Mouse (Mus musculus) midbrain, postnatal 0 days (tissue): Measurements from ENCODE around the gene Hectd4. TPM values are rescaled to one million over a fixed set of nuclear protein-coding genes. Genes with fewer than 3 reads are reported as not detected.
A peak's percentile ranks its signal among the peaks of the same experiment; 100 is the strongest.
"Not testable (repeated sequence)": the region's sequence is repeated elsewhere in the genome, so short reads cannot be mapped to it uniquely, and the experiment has no call there.

Source experiments
- ATAC-seq: fragments of 200-750 bp; cut with Nextera tagmentation; 2 replicates; pipeline ENCODE4 v1.8.0; 2017; ENCODE audit warnings: moderate number of reproducible peaks, mild to moderate bottlenecking, moderate TSS enrichment, moderate library complexity; ENCODE audit not compliant: low FRiP score
- DNase-seq: peaks from one replicate; pipeline ENCODE4 v3.0.0-alpha.2; 2015; ENCODE audit warnings: low spot score
- H3K27ac ChIP-seq: fragments of 300-500 bp; sonication (generic); 2 replicates; pipeline ENCODE4 v1.5.1; 2014; ENCODE audit warnings: low read depth, mild to moderate bottlenecking, low read length, mixed read lengths
- H3K27me3 ChIP-seq: fragments of 300-500 bp; sonication (generic); 2 replicates; pipeline ENCODE4 v1.6.1; 2014; ENCODE audit warnings: low read length, control low read depth, mixed read lengths; ENCODE audit not compliant: insufficient read depth
- H3K36me3 ChIP-seq: fragments of 300-500 bp; sonication (generic); 2 replicates; pipeline ENCODE4 v1.6.1; 2014; ENCODE audit warnings: low read length, control low read depth, mixed read lengths; ENCODE audit not compliant: insufficient read depth
- H3K4me1 ChIP-seq: fragments of 300-500 bp; sonication (generic); 2 replicates; pipeline ENCODE4 v1.6.1; 2014; ENCODE audit warnings: mild to moderate bottlenecking, control low read depth, antibody characterized with exemption, low read length, mixed read lengths; ENCODE audit not compliant: insufficient read depth
- H3K4me2 ChIP-seq: fragments of 300-500 bp; sonication (generic); 2 replicates; pipeline ENCODE4 v1.6.1; 2014; ENCODE audit warnings: low read depth, mild to moderate bottlenecking, low read length, mixed read lengths; ENCODE audit not compliant: poor library complexity, severe bottlenecking
- H3K4me3 ChIP-seq: fragments of 300-500 bp; sonication (generic); 2 replicates; pipeline ENCODE4 v1.5.1; 2014; ENCODE audit warnings: low read depth, mild to moderate bottlenecking, low read length, moderate library complexity
- H3K9ac ChIP-seq: fragments of 300-500 bp; sonication (generic); replicated peaks from 2 replicates; pipeline ENCODE4 v1.6.1; 2014; ENCODE audit warnings: mild to moderate bottlenecking, low read length, moderate library complexity, mixed read lengths; ENCODE audit not compliant: poor library complexity, severe bottlenecking
- H3K9me3 ChIP-seq: fragments of 300-500 bp; sonication (generic); 2 replicates; pipeline ENCODE4 v1.6.1; 2016; ENCODE audit warnings: low read length, control low read depth
- CTCF ChIP-seq: IDR thresholded peaks from 2 replicates; pipeline ENCODE4 v1.5.1; 2016; ENCODE audit warnings: antibody characterized with exemption, mild to moderate bottlenecking
- WGBS: fragments of 180-500 bp; shearing (Covaris S2); extraction: QIAGEN DNeasy Blood & Tissue Kit; methylation state at CpG from one replicate; pipeline ENCODE4 v1.1.7; 2014; 5-methylcytosine and 5-hydroxymethylcytosine counted together
- polyA plus RNA-seq: library from polyadenylated mRNA; unstranded; fragments of >200 nt; fragmentation: Nextera tagmentation; extraction: Ambion mirVana; gene quantifications from 2 replicates; pipeline ENCODE4 v1.2.1, GENCODE M21; 2015
- total RNA-seq: library from RNA; depleted of rRNA; stranded (reverse); fragments of >200 nt; gene quantifications from 2 replicates; pipeline ENCODE4 v1.2.3, GENCODE M21; 2014

The Hectd4 gene
- total and polyA plus RNA-seq, 2 experiments from 2014 or later: 17.9 to 141 TPM

- DNase-seq (peak; percentile 65), ATAC-seq (no peak)
These were observed 18.3 kb upstream of the Hectd4 start for GRCm38 (mm10) chr5:121201739-121202138.

GRCm38 (mm10) chr5:121202467-121202866, 17.6 kb upstream of the Hectd4 start:
- Histone ChIP-seq H3K9me3 (no peaks in the 10 kb centered on the region), H3K4me1 (no peaks in the 10 kb centered on the region)
- no peak for ATAC-seq

More at GRCm38 (mm10) chr5:121201739-121202138, 18.3 kb upstream of the Hectd4 start:
- WGBS: 50% methylated on average over 3 of the region's 3 CpGs
- no peak overlapping the region for H3K27ac ChIP-seq
- no peaks in the 10 kb centered on the region for H3K4me1 ChIP-seq
- 0 out of 2 replicates have a peak, but pooled peaks cover 4% of the 10 kb centered on the region for H3K27me3 ChIP-seq
- TF ChIP-seq CTCF: peak; percentile 74
- H3K9me3 ChIP-seq: no peaks in the 10 kb centered on the region
- H3K36me3 ChIP-seq: peaks cover 9% of the 10 kb centered on the region
- H3K9ac ChIP-seq: no peak overlapping the region
- no peak overlapping the region for H3K4me3 ChIP-seq
- H3K4me2 ChIP-seq: no peak overlapping the region

GRCm38 (mm10) chr5:121204132-121205089, 15.6 kb upstream of the Hectd4 start, which contains the start of gene Rpl6:
Gene Rpl6 (plus strand): TSS chr5:121204481.
- peak; percentile 83 for ATAC-seq
- TF ChIP-seq CTCF: no peak
- peak within 1 kb of the TSS; percentile 53 for H3K4me2 ChIP-seq
- H3K9ac ChIP-seq: peak within 1 kb of the TSS; percentile 85
- H3K36me3 ChIP-seq: peaks cover 30% of the 10 kb centered on the region
- peak within 1 kb of the TSS; percentile 65 for H3K4me3 ChIP-seq
- no peaks in the 10 kb centered on the region for H3K27me3 ChIP-seq
- peak; percentile 94 for DNase-seq
- 1% methylated on average over 52 of the region's 52 CpGs for WGBS
- no peaks in the 10 kb centered on the region for H3K9me3 ChIP-seq
- H3K27ac ChIP-seq: peak within 1 kb of the TSS; percentile 86
- H3K4me1 ChIP-seq: no peaks in the 10 kb centered on the region

More at GRCm38 (mm10) chr5:121202467-121202866, 17.6 kb upstream of the Hectd4 start:
- Histone ChIP-seq H3K36me3 (peaks cover 15% of the 10 kb centered on the region), H3K27ac (no peak overlapping the region), H3K27me3 (0 out of 2 replicates have a peak, but pooled peaks cover under 1% of the 10 kb centered on the region), H3K4me2 (no peak overlapping the region), H3K4me3 (no peak overlapping the region), H3K9ac (no peak overlapping the region)
- DNase-seq: no peak
- no peak for TF ChIP-seq CTCF
- WGBS: 88% methylated on average over 1 of the region's 1 CpGs

GRCm38 (mm10) chr5:121205537-121206130, 14.4 kb upstream of the Hectd4 start:
- H3K4me1 ChIP-seq, ATAC-seq, H3K9me3 ChIP-seq, H3K27me3 ChIP-seq, DNase-seq, H3K27ac ChIP-seq, H3K9ac ChIP-seq: not testable (repeated sequence)
- peaks cover 42% of the 10 kb centered on the region for H3K36me3 ChIP-seq
- 0 out of 2 replicates have a peak overlapping the region, but pooled peaks have one; percentile 65 for H3K4me3 ChIP-seq
- WGBS: 79% methylated on average over 7 of the region's 10 CpGs
- peak overlapping the region; percentile 53; the same call in 1 of the 2 replicates for H3K4me2 ChIP-seq

GRCm38 (mm10) chr5:121206540-121206939, 13.5 kb upstream of the Hectd4 start:
- Histone ChIP-seq H3K4me3 (no peak overlapping the region), H3K27ac (no peak overlapping the region), H3K4me1 (no peaks in the 10 kb centered on the region), H3K27me3 (no peaks in the 10 kb centered on the region), H3K4me2 (no peak overlapping the region), H3K36me3 (peaks cover 45% of the 10 kb centered on the region), H3K9me3 (no peaks in the 10 kb centered on the region), H3K9ac (no peak overlapping the region)
- TF ChIP-seq CTCF: no peak
- DNase-seq: no peak
- WGBS: 84% methylated on average over 9 of the region's 9 CpGs
- no peak for ATAC-seq
